Mouse (Mus musculus): ENCODE measurements around the gene Gstp3. TPM values are rescaled to one million over a fixed set of nuclear protein-coding genes. Genes with fewer than 3 reads are reported as not detected.

Gene Gstp3
- polyA plus RNA-seq, 1 experiment, result 23.6 TPM

GRCm38 (mm10) chr19:4027576-4027975 lies 31.8 kb downstream of the Gstp3 start:
- no peak for DNase-seq
- no peaks in the 10 kb centered on the region for H3K36me3 ChIP-seq (ENCODE audit: control insufficient read depth, insufficient read depth, low read length)
- H3K4me1 ChIP-seq (replicated peaks; ENCODE audit: control insufficient read depth, insufficient read depth, low read length), result peaks cover 5% of the 10 kb centered on the region
- no peak overlapping the region for H3K27ac ChIP-seq (ENCODE audit: control insufficient read depth, insufficient read depth, low read length)
- H3K4me3 ChIP-seq (ENCODE audit: control insufficient read depth, insufficient read depth, low read length), result no peak overlapping the region
- TF ChIP-seq CTCF (IDR thresholded peaks at IDR 0.05; ENCODE audit: borderline replicate concordance, control insufficient read depth, extremely low read depth, insufficient read depth, low read length, poor library complexity) (no peak), POLR2A (IDR thresholded peaks at IDR 0.05; ENCODE audit: control insufficient read depth, extremely low read depth, insufficient read depth, low read length, poor library complexity) (no peak)
- no peaks in the 10 kb centered on the region for H3K27me3 ChIP-seq (ENCODE audit: control insufficient read depth, insufficient read depth, low read length)

GRCm38 (mm10) chr19:4023185-4023584 lies 36.2 kb downstream of the Gstp3 start:
- Histone ChIP-seq H3K4me1 (replicated peaks; ENCODE audit: control insufficient read depth, insufficient read depth, low read length) (peaks cover 8% of the 10 kb centered on the region), H3K36me3 (ENCODE audit: control insufficient read depth, insufficient read depth, low read length) (no peaks in the 10 kb centered on the region), H3K27me3 (ENCODE audit: control insufficient read depth, insufficient read depth, low read length) (no peaks in the 10 kb centered on the region), H3K27ac (ENCODE audit: control insufficient read depth, insufficient read depth, low read length) (no peak overlapping the region), H3K4me3 (ENCODE audit: control insufficient read depth, insufficient read depth, low read length) (no peak overlapping the region)
- TF ChIP-seq POLR2A (IDR thresholded peaks at IDR 0.05; ENCODE audit: control insufficient read depth, extremely low read depth, insufficient read depth, low read length, poor library complexity) (no peak), CTCF (IDR thresholded peaks at IDR 0.05; ENCODE audit: borderline replicate concordance, control insufficient read depth, extremely low read depth, insufficient read depth, low read length, poor library complexity) (no peak)
- no peak for DNase-seq
- 95% methylated on average over 7 of the region's 7 CpGs for WGBS

- Histone ChIP-seq H3K4me1 (replicated peaks; ENCODE audit: control insufficient read depth, insufficient read depth, low read length) (peaks cover 3% of the 10 kb centered on the region; the same call in 1 of the 2 replicates), H3K27me3 (ENCODE audit: control insufficient read depth, insufficient read depth, low read length) (no peaks in the 10 kb centered on the region), H3K36me3 (ENCODE audit: control insufficient read depth, insufficient read depth, low read length) (no peaks in the 10 kb centered on the region), H3K27ac (ENCODE audit: control insufficient read depth, insufficient read depth, low read length) (no peak overlapping the region), H3K4me3 (ENCODE audit: control insufficient read depth, insufficient read depth, low read length) (no peak overlapping the region)
- 15% methylated on average over 18 of the region's 18 CpGs for WGBS
- peak; percentile 56 for DNase-seq
- TF ChIP-seq POLR2A (IDR thresholded peaks at IDR 0.05; ENCODE audit: control insufficient read depth, extremely low read depth, insufficient read depth, low read length, poor library complexity), result no peak
- 0 out of 2 replicates have a peak, but pooled peaks have one; percentile 32 for TF ChIP-seq CTCF (IDR thresholded peaks at IDR 0.05; ENCODE audit: borderline replicate concordance, control insufficient read depth, extremely low read depth, insufficient read depth, low read length, poor library complexity)
These were observed 40.4 kb downstream of the Gstp3 start for GRCm38 (mm10) chr19:4018743-4019583.

DNA sequence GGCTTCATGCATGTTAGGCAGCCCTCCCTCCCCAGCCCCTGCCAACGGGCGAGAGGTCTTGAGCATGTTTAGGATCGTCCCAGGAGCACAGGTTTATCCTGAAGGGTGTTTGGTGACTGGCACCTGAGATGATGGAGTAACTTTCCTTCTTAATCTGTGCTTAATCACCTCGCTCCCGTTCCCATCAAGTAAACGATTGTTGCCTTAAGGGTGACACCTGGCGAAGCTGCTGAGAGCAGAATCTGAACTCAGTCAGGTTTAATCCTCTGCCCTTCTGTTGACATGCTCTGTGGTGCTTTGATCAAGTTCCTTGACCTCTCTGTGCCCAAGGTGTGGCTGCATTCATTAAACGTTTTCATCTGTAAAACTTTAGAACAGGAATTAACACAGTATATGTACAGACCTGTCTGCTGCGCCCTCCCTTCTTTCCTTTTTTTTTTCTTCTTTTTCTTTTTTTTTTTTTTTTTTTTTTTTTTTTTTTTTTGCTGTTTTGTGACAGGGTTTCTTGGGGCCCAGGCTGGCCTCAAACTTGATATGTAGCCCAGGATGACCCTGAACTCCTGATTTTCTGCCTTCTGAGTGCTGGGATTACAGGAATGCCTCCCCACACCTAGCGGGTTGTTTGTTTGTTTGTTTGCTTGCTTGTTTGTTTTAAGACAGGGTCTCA lies 41.3 kb downstream of the Gstp3 start:
- no peak for DNase-seq
- Histone ChIP-seq H3K27ac (ENCODE audit: control insufficient read depth, insufficient read depth, low read length) (no peak overlapping the region), H3K4me1 (replicated peaks; ENCODE audit: control insufficient read depth, insufficient read depth, low read length) (peaks cover 4% of the 10 kb centered on the region)

DNA sequence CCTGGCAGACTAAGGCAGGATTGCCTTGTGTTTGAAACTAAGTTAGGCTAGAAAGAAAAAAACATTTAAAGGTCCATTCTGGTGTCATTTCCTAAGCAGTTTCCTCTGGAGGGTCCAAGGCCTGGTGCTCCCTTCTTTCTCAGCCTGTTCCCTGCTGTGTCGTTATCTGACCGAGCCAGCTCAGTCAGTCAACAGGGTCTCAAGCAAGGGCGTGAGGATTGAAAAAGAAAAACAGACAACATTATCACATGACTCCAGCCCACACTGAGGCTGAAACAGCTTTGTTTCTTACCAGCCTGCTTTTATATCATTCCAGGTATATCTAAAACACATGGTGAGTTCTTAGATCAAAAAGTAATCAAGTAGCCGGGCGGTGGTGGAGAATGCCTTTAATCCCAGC lies 43.7 kb downstream of the Gstp3 start:
- no peaks in the 10 kb centered on the region for H3K36me3 ChIP-seq (ENCODE audit: control insufficient read depth, insufficient read depth, low read length)
- no peak for TF ChIP-seq POLR2A (IDR thresholded peaks at IDR 0.05; ENCODE audit: control insufficient read depth, extremely low read depth, insufficient read depth, low read length, poor library complexity)
- TF ChIP-seq CTCF (IDR thresholded peaks at IDR 0.05; ENCODE audit: borderline replicate concordance, control insufficient read depth, extremely low read depth, insufficient read depth, low read length, poor library complexity), result no peak
- H3K27ac ChIP-seq (ENCODE audit: control insufficient read depth, insufficient read depth, low read length), result no peak overlapping the region
- DNase-seq, result no peak
- no peak overlapping the region for H3K4me3 ChIP-seq (ENCODE audit: control insufficient read depth, insufficient read depth, low read length)
- H3K4me1 ChIP-seq (replicated peaks; ENCODE audit: control insufficient read depth, insufficient read depth, low read length), result peaks cover 10% of the 10 kb centered on the region
- no peaks in the 10 kb centered on the region for H3K27me3 ChIP-seq (ENCODE audit: control insufficient read depth, insufficient read depth, low read length)
- WGBS, result 97% methylated on average over 5 of the region's 5 CpGs

More for the DNA sequence above, 41.3 kb downstream of the Gstp3 start:
- 89% methylated on average over 10 of the region's 10 CpGs for WGBS
- Histone ChIP-seq H3K4me3 (ENCODE audit: control insufficient read depth, insufficient read depth, low read length) (no peak overlapping the region), H3K36me3 (ENCODE audit: control insufficient read depth, insufficient read depth, low read length) (no peaks in the 10 kb centered on the region), H3K27me3 (ENCODE audit: control insufficient read depth, insufficient read depth, low read length) (no peaks in the 10 kb centered on the region)
- no peak for TF ChIP-seq CTCF (IDR thresholded peaks at IDR 0.05; ENCODE audit: borderline replicate concordance, control insufficient read depth, extremely low read depth, insufficient read depth, low read length, poor library complexity)
- TF ChIP-seq POLR2A (IDR thresholded peaks at IDR 0.05; ENCODE audit: control insufficient read depth, extremely low read depth, insufficient read depth, low read length, poor library complexity), result no peak

GRCm38 (mm10) chr19:4014802-4015201 lies 44.6 kb downstream of the Gstp3 start:
- no peak for DNase-seq
- no peak overlapping the region for H3K27ac ChIP-seq (ENCODE audit: control insufficient read depth, insufficient read depth, low read length)
- no peak for TF ChIP-seq CTCF (IDR thresholded peaks at IDR 0.05; ENCODE audit: borderline replicate concordance, control insufficient read depth, extremely low read depth, insufficient read depth, low read length, poor library complexity)
- TF ChIP-seq POLR2A (IDR thresholded peaks at IDR 0.05; ENCODE audit: control insufficient read depth, extremely low read depth, insufficient read depth, low read length, poor library complexity), result no peak
- no peaks in the 10 kb centered on the region for H3K27me3 ChIP-seq (ENCODE audit: control insufficient read depth, insufficient read depth, low read length)
- H3K4me3 ChIP-seq (ENCODE audit: control insufficient read depth, insufficient read depth, low read length), result no peak overlapping the region
- H3K4me1 ChIP-seq (replicated peaks; ENCODE audit: control insufficient read depth, insufficient read depth, low read length), result peaks cover 10% of the 10 kb centered on the region
- no peaks in the 10 kb centered on the region; the same call in 1 of the 2 replicates for H3K36me3 ChIP-seq (ENCODE audit: control insufficient read depth, insufficient read depth, low read length)

Data from thymus, adult 2 months (tissue).